Mouse (Mus musculus): ENCODE measurements around the gene Zfp60. TPM values are rescaled to one million over a fixed set of nuclear protein-coding genes. Genes with fewer than 3 reads are reported as not detected.

The Zfp60 gene
- 20.8 and 23.9 TPM in 2 replicates for polyA plus RNA-seq (2015; fragmentation: Nextera tagmentation; extraction: Ambion mirVana)

DNA sequence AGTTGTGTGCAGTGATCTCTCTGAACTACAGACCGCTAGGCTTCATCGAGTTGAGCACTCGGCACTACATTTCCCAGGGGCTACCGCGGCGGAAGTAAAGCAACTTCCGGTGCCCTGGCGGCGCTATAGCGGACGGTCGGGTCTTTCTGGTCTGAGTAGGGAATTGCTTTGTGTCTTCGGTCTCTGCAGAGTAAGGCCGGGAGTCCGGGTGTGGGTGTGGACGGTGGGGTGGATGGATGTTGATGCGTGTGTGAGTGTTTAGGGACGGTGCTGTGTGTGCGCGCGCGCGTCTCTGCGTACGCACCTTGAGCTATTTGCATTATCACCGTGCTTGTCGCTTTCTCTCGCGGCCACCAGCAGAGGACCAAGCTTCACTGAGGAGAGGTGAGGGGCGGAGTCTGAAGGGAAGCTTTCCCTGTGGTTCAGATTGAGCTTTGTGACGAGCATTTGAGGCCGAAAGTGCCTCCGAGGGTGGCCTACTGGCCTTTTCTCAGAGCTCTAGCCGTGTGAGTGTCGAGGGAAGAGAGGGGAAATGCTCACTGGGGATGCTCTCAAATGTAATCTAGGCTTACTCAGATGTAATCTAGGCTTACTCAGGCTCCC is at the start of gene Zfp60:
Gene Zfp60 (plus strand): TSS at position 109 of the 603 bp plus-strand sequence.
- peak within 1 kb of the TSS; percentile 72 for H3K9ac ChIP-seq (ENCODE audit: low read depth, low read length)
- ATAC-seq (replicated peaks; ENCODE audit: low FRiP score, low read depth) (peak; percentile 96), DNase-seq (ENCODE audit: low spot score) (peak; percentile 97)
- WGBS: under 1% methylated on average over 35 of the region's 35 CpGs
- no peaks in the 10 kb centered on the region for H3K36me3 ChIP-seq (ENCODE audit: insufficient read depth, low read length)
- TF ChIP-seq CTCF (IDR thresholded peaks at IDR 0.05; ENCODE audit: low read depth): peak; percentile 57
- no peaks in the 10 kb centered on the region for H3K4me1 ChIP-seq (replicated peaks; ENCODE audit: insufficient read depth, low read length)
- H3K27me3 ChIP-seq (ENCODE audit: insufficient read depth, low read length): no peaks in the 10 kb centered on the region
- no peaks in the 10 kb centered on the region for H3K9me3 ChIP-seq (replicated peaks; ENCODE audit: low read length)
- H3K4me3 ChIP-seq (replicated peaks; ENCODE audit: low read depth, low read length): peak within 1 kb of the TSS; percentile 64
- peak within 1 kb of the TSS; percentile 94 for H3K27ac ChIP-seq
- H3K4me2 ChIP-seq (ENCODE audit: low read length): peak within 1 kb of the TSS; percentile 76

DNA sequence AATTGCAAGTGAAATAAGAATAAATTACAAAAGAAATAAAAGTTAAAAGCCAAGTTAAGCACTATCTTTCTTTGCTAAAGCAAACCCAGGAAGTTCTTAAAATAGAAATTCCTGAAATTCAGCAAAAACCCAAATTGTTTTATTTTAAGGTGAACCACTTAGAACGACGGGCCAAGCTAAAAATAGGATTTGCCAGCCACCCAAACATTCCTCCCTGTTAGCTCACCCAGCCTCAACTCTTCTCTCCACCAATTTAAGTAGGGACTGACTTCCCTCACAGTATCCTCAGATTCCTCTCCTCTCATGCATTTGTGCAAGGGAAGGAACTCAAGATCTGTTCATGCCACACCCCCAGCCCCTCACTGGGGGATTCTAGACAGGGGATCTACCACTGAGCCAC is 48.0 kb upstream of the Zfp60 start:
- Histone ChIP-seq H3K9me3 (replicated peaks; ENCODE audit: low read length) (no peaks in the 10 kb centered on the region), H3K4me3 (replicated peaks; ENCODE audit: low read depth, low read length) (no peak overlapping the region), H3K9ac (ENCODE audit: low read depth, low read length) (no peak overlapping the region), H3K27me3 (ENCODE audit: insufficient read depth, low read length) (no peaks in the 10 kb centered on the region), H3K36me3 (ENCODE audit: insufficient read depth, low read length) (no peaks in the 10 kb centered on the region), H3K4me1 (replicated peaks; ENCODE audit: insufficient read depth, low read length) (no peaks in the 10 kb centered on the region), H3K27ac (no peak overlapping the region), H3K4me2 (ENCODE audit: low read length) (no peak overlapping the region)
- no peak for TF ChIP-seq CTCF (IDR thresholded peaks at IDR 0.05; ENCODE audit: low read depth)
- ATAC-seq (replicated peaks; ENCODE audit: low FRiP score, low read depth) (no peak), DNase-seq (ENCODE audit: low spot score) (no peak)
- WGBS: 56% methylated on average over 2 of the region's 2 CpGs

DNA sequence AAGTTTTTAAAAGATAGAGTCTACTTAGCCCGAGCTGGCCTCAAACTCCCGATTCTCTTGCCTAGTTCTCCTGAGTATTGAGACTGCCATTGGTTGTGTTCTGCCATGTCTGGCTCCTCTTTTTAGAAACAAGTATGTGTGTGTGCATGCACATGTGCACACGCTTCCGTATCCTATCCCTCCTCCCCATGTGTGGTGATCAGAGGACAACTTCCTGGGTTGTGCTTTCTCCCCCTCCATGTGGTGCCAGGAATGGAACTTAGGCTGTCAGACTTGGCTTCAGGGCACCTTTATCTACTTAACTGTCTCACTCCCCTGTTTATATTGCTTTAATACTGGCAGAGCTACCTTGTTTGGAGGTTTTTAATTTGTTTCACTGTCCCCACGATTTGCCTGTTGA is 46.0 kb upstream of the Zfp60 start:
- Histone ChIP-seq H3K36me3 (ENCODE audit: insufficient read depth, low read length) (no peaks in the 10 kb centered on the region), H3K27me3 (ENCODE audit: insufficient read depth, low read length) (no peaks in the 10 kb centered on the region), H3K4me1 (replicated peaks; ENCODE audit: insufficient read depth, low read length) (no peaks in the 10 kb centered on the region), H3K4me3 (replicated peaks; ENCODE audit: low read depth, low read length) (no peak overlapping the region), H3K27ac (no peak overlapping the region), H3K9me3 (replicated peaks; ENCODE audit: low read length) (no peaks in the 10 kb centered on the region), H3K9ac (ENCODE audit: low read depth, low read length) (no peak overlapping the region), H3K4me2 (ENCODE audit: low read length) (no peak overlapping the region)
- DNase-seq (ENCODE audit: low spot score) (no peak), ATAC-seq (replicated peaks; ENCODE audit: low FRiP score, low read depth) (no peak)
- no peak for TF ChIP-seq CTCF (IDR thresholded peaks at IDR 0.05; ENCODE audit: low read depth)
- 39% methylated on average over 5 of the region's 5 CpGs for WGBS

- ATAC-seq (replicated peaks; ENCODE audit: low FRiP score, low read depth) (no peak), DNase-seq (ENCODE audit: low spot score) (peak; percentile 86)
- Histone ChIP-seq H3K4me1 (replicated peaks; ENCODE audit: insufficient read depth, low read length) (no peaks in the 10 kb centered on the region), H3K27ac (no peak overlapping the region), H3K36me3 (ENCODE audit: insufficient read depth, low read length) (no peaks in the 10 kb centered on the region), H3K27me3 (ENCODE audit: insufficient read depth, low read length) (no peaks in the 10 kb centered on the region), H3K4me3 (replicated peaks; ENCODE audit: low read depth, low read length) (no peak overlapping the region), H3K9ac (ENCODE audit: low read depth, low read length) (no peak overlapping the region), H3K4me2 (ENCODE audit: low read length) (no peak overlapping the region), H3K9me3 (replicated peaks; ENCODE audit: low read length) (no peaks in the 10 kb centered on the region)
- 0% methylated on average over 6 of the region's 6 CpGs for WGBS
- peak; percentile 89 for TF ChIP-seq CTCF (IDR thresholded peaks at IDR 0.05; ENCODE audit: low read depth)
These were observed 45.5 kb upstream of the Zfp60 start for GRCm38 (mm10) chr7:27685681-27686080.

DNA sequence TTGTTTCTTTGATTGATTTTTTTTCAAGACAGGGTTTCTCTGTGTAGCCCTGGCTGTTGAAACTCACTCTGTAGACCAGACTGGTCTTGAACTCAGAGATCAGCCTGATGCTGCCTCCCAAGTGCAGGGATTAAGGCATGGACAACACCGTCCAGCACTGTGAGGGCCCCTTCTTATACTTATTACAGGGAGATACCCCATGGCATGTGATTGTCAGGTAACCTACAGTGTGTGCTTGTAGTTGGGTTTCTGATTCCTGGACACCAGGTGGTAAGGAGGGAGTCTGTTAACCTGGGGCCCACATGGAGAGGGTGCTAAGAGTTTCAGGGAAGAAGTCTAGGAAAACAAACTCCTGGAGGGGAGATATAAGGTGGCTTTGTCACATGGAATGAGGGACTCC is 44.1 kb upstream of the Zfp60 start:
- ATAC-seq (replicated peaks; ENCODE audit: low FRiP score, low read depth) (no peak), DNase-seq (ENCODE audit: low spot score) (no peak)
- no peaks in the 10 kb centered on the region for H3K4me1 ChIP-seq (replicated peaks; ENCODE audit: insufficient read depth, low read length)
- no peak overlapping the region for H3K9ac ChIP-seq (ENCODE audit: low read depth, low read length)
- H3K4me2 ChIP-seq (ENCODE audit: low read length): no peak overlapping the region
- 75% methylated on average over 1 of the region's 1 CpGs for WGBS
- no peaks in the 10 kb centered on the region for H3K36me3 ChIP-seq (ENCODE audit: insufficient read depth, low read length)
- no peaks in the 10 kb centered on the region for H3K9me3 ChIP-seq (replicated peaks; ENCODE audit: low read length)
- TF ChIP-seq CTCF (IDR thresholded peaks at IDR 0.05; ENCODE audit: low read depth): no peak
- H3K27ac ChIP-seq: no peak overlapping the region
- no peaks in the 10 kb centered on the region for H3K27me3 ChIP-seq (ENCODE audit: insufficient read depth, low read length)
- no peak overlapping the region for H3K4me3 ChIP-seq (replicated peaks; ENCODE audit: low read depth, low read length)

DNA sequence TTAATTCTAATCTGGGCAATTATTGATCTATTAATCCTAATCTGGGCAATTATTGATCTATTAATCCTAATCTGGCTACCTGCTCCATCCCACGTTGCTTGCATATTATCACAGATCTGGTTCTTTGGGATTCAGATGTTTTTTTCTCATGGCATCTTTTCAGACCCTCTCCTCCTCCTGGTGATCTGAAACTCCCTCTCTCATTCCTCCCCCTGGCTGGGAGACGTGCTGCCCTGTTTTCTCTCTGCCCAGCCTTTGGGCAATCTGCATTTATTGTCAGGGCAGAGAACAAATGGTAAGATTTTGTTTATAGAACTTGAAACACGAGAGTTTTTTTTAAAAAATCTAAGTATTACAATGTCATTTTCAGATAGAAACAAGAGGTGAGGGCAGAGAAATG is 43.4 kb upstream of the Zfp60 start:
- no peak for TF ChIP-seq CTCF (IDR thresholded peaks at IDR 0.05; ENCODE audit: low read depth)
- no peak for ATAC-seq (replicated peaks; ENCODE audit: low FRiP score, low read depth)
- no peak overlapping the region for H3K27ac ChIP-seq
- H3K4me2 ChIP-seq (ENCODE audit: low read length): peak overlapping the region; percentile 84; the same call in 1 of the 2 replicates
- H3K36me3 ChIP-seq (ENCODE audit: insufficient read depth, low read length): no peaks in the 10 kb centered on the region
- DNase-seq (ENCODE audit: low spot score): no peak
- WGBS: 63% methylated on average over 3 of the region's 3 CpGs
- H3K4me3 ChIP-seq (replicated peaks; ENCODE audit: low read depth, low read length): no peak overlapping the region
- H3K9me3 ChIP-seq (replicated peaks; ENCODE audit: low read length): no peaks in the 10 kb centered on the region
- no peaks in the 10 kb centered on the region for H3K4me1 ChIP-seq (replicated peaks; ENCODE audit: insufficient read depth, low read length)
- no peak overlapping the region for H3K9ac ChIP-seq (ENCODE audit: low read depth, low read length)
- no peaks in the 10 kb centered on the region for H3K27me3 ChIP-seq (ENCODE audit: insufficient read depth, low read length)

Data from kidney, postnatal 0 days (tissue).